Mouse (Mus musculus): ENCODE results near the gene Alyref.

DNA sequence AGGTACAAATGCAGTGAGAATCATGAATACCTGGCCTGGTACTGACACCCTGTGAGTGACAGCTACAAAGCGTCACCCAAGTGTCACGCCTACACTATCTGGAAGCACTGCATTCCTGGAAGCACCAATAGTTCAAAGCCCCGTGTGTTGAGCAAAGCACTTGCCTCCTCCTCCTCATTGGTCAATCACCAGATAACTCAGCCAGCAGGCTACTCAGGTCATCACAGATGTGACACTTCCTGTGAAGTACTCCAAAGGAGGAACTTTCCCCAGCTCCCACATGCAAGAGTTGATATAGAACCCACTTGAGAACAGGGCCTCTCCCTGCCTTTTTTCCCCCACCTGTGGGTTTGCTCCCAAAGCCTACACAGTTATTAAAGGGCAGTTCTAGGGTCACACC is 27.0 kb downstream of the Alyref start:
- TF ChIP-seq CTCF (IDR thresholded peaks at IDR 0.05; ENCODE audit: extremely low read depth, insufficient read depth, insufficient read length, insufficient replicate concordance) (no peak), POLR2A (IDR thresholded peaks at IDR 0.05; ENCODE audit: low read depth, low read length) (no peak)

Data from spleen, adult 2 months (tissue).